Mouse (Mus musculus) splenic B cell, adult 2 months (primary cell): ENCODE data around the gene Tnfaip6.
A peak's percentile ranks its signal among the peaks of the same experiment; 100 is the strongest.

Experiments
- DNase-seq: peaks from one replicate; pipeline ENCODE4 v3.0.0-alpha.2; 2011; ENCODE audit warnings: low read depth, low spot score
- H3K27me3 ChIP-seq: 2 replicates; pipeline ENCODE4 v1.6.1; 2012; ENCODE audit warnings: mild to moderate bottlenecking, low read length, moderate library complexity, mixed read lengths; ENCODE audit not compliant: control insufficient read depth, poor library complexity, insufficient read depth, severe bottlenecking
- H3K36me3 ChIP-seq: 2 replicates; pipeline ENCODE4 v1.6.1; 2012; ENCODE audit warnings: mild to moderate bottlenecking, low read length, moderate library complexity, mixed read lengths; ENCODE audit not compliant: control insufficient read depth, poor library complexity, insufficient read depth, severe bottlenecking

Gene Tnfaip6

GRCm38 (mm10) chr2:52071241-52071991 is 33.6 kb downstream of the Tnfaip6 start:
- no peak for DNase-seq
- H3K27me3 ChIP-seq, result no peaks in the 10 kb centered on the region
- H3K36me3 ChIP-seq, result peaks cover 2% of the 10 kb centered on the region; the same call in 1 of the 2 replicates

GRCm38 (mm10) chr2:52072065-52072490 is 34.3 kb downstream of the Tnfaip6 start:
- Histone ChIP-seq H3K36me3 (peaks cover 2% of the 10 kb centered on the region; the same call in 1 of the 2 replicates), H3K27me3 (no peaks in the 10 kb centered on the region)
- no peak for DNase-seq

- DNase-seq, result peak; percentile 79
- no peaks in the 10 kb centered on the region for H3K27me3 ChIP-seq
- H3K36me3 ChIP-seq, result peaks cover 2% of the 10 kb centered on the region; the same call in 1 of the 2 replicates
Observed at GRCm38 (mm10) chr2:52072491-52073140, 34.8 kb downstream of the Tnfaip6 start, which contains the start of gene Rif1. TSS of gene Rif1 (plus strand) at chr2:52072832.

GRCm38 (mm10) chr2:52073141-52073904 is 35.5 kb downstream of the Tnfaip6 start:
- no peak for DNase-seq
- no peaks in the 10 kb centered on the region for H3K27me3 ChIP-seq

GRCm38 (mm10) chr2:52078666-52079065 is 40.9 kb downstream of the Tnfaip6 start:
- no peak for DNase-seq
- Histone ChIP-seq H3K36me3 (peaks cover 3% of the 10 kb centered on the region; the same call in 1 of the 2 replicates), H3K27me3 (no peaks in the 10 kb centered on the region)

More at GRCm38 (mm10) chr2:52073141-52073904, 35.5 kb downstream of the Tnfaip6 start:
- peaks cover 2% of the 10 kb centered on the region; the same call in 1 of the 2 replicates for H3K36me3 ChIP-seq

GRCm38 (mm10) chr2:52084013-52084412 is 46.2 kb downstream of the Tnfaip6 start:
- Histone ChIP-seq H3K27me3 (no peaks in the 10 kb centered on the region), H3K36me3 (peaks cover 3% of the 10 kb centered on the region; the same call in 1 of the 2 replicates)
- no peak for DNase-seq

- DNase-seq, result no peak
- Histone ChIP-seq H3K27me3 (no peaks in the 10 kb centered on the region), H3K36me3 (peaks cover 3% of the 10 kb centered on the region; the same call in 1 of the 2 replicates)
Observed at GRCm38 (mm10) chr2:52084571-52084970, 46.8 kb downstream of the Tnfaip6 start.
